Mouse (Mus musculus) retina, postnatal 7 days (tissue): ENCODE data around the gene Inava.
A peak's percentile ranks its signal among the peaks of the same experiment; 100 is the strongest.

Source experiments
- DNase-seq: peaks from one replicate; pipeline ENCODE4 v3.0.0-alpha.2; 2012; ENCODE audit warnings: low read depth, low spot score

The Inava gene

GRCm38 (mm10) chr1:136231596-136231995 lies 2.5 kb downstream of the Inava start:
- DNase-seq, result no peak

GRCm38 (mm10) chr1:136230201-136230600 lies 3.9 kb downstream of the Inava start:
- DNase-seq, result no peak

DNA sequence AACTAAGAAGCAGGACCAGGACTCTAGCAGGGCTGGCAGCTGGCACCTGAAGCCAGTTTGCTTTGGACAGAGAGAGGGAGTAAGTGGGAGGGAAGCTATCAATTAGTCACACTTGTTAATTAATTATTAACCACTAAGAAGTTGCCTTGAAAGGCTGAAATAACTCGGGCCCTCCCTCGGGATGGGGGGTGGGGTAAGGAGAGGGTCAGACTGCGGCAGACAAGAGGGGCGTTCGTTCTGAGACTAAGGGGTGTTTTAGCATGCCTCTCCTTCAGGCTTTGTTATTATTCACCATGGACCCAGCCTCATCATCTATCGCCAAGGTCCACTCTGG lies 5.1 kb downstream of the Inava start:
- no peak for DNase-seq

DNA sequence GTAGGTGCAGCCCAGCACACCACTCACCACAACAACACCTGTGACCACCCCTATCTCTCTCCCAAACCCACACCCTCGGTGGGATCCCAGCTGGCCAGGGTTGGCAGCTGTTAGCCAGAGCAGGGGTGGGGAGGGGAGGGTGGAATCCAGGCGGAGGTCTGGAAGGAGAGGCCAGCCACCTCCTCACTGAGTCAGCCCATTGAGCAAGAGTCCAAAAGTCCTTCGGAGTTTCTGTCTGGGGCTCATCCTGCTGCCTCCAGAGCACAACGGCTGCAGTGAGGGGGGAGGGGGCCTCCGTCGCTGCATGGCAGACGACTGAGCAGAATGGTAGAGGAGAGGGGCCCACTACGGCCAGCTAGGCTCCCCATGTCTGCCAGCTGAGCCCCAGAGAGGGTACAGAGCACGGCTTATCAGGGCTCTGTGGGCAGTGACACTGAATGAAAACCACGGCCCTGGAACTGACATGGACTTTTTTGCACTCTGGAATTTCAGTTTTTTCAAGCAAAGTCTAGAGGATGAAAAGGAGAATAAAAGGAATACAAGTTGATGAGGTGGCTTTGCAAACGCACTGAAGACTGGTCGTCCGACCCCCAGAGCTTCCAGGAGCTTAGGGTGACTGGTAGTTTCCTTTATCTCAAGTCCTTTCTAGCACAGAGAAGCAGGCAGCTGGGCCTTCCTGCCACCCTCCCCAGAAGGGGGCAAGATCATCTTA lies 5.6 kb downstream of the Inava start:
- DNase-seq, result no peak

DNA sequence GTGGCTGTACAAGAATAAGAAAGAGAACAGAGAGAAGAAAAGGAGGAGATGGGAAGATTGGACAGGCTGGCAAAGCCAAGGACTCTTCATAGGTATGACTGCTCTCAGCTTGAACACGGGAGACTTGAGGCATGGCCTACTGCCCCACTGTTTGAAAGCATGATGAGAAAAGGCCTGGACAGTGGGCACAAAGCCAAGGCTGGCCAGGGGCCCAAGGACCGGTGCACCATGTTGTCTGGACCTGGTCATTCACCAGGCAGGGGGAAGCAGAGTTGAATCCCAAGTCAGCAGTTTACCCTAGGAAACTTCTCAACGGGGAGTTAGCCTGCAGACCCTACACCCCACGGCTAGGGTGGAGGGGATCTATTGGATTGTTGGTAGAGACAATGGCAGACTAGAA lies 6.2 kb downstream of the Inava start:
- no peak for DNase-seq

DNA sequence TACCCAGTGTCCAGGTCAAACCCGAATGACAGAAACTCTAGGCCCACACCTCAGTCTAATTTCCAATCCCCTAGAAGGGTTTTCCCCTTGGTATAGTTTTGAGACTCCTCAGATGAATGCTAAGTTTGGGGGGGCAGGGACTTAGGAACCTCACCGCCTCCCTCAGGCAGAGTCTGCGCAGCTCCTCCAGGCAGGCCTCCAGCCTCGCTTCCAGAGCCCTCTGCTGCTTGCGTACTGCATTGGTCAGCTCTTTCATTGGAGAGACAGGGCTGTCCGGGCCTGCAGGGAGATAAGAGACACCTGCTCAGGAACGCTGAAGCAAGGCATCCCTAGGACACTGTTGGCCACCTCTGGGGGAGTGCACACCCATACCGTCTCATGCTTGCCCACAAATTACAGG lies 7.4 kb downstream of the Inava start:
- no peak for DNase-seq

GRCm38 (mm10) chr1:136225846-136226245 lies 8.2 kb downstream of the Inava start:
- no peak for DNase-seq

DNA sequence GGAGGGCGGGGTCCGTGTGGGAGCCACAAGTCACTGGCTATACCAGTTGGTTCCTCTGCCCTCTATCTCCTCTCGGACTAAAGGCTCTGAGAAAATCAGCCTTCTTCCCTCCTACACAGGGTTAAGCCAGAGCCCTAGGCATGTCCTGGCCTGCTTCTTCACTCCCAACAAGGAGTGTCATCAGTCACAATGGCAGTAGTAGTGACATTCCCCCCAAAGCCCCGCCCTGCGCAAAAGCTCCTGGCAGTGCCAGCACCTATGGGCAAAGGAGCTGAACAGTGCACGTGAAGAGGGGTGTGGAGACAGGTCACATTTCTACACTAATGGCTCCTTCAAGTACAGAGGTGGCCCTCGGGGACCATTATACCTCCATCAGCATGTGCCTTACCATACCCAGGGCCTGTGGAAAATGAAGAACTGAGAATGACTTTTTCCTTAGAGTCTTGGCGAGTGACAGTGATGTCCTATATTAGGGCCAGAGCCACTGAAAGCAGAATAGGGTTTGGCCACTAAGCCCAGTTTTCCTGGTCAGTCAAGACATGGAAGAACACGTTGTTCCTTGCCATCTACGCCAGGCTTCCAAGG lies 10.2 kb downstream of the Inava start:
- DNase-seq, result no peak

- no peak for DNase-seq
These were observed 11.7 kb downstream of the Inava start for GRCm38 (mm10) chr1:136222386-136222785.

DNA sequence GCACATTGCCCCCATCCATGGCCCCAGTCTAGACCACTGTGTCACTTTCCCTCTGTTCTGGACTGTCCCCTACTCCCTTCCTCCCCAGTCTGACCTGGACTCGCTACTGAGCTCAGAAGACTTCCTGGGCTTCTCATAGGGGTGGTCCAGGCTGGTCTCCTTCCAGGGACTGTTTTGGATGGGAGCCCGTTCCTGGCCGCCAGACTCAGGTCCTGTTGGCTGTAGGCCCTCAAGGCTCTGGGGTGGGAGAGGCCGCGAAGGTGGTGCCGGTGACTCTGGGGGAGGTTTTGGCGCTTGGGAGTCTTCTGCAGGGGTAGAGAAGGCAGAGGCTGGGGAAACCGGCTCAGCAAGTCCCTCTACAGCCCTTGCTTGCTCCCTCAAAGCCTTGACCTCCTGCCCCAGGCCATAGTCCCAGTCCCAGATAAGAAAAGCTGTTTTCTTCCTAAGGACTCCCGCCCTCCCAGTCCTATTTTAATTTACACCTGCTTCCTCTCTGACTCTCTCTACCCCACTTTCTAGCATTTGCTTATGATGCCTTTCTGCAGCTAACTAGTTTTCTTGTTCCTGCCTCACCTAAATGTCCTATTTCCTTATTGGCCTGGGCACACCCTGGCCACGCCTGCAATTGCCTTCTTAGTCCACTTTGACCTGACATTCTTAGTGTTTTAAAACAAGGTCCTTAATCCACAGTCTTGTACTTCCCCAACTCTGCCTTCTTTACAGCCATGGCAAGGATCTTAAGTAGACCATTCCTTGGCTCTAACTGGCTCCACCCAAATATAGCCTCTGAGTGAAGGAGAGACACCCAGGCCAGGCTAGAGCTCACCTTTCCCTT lies 13.8 kb downstream of the Inava start:
- no peak for DNase-seq

DNA sequence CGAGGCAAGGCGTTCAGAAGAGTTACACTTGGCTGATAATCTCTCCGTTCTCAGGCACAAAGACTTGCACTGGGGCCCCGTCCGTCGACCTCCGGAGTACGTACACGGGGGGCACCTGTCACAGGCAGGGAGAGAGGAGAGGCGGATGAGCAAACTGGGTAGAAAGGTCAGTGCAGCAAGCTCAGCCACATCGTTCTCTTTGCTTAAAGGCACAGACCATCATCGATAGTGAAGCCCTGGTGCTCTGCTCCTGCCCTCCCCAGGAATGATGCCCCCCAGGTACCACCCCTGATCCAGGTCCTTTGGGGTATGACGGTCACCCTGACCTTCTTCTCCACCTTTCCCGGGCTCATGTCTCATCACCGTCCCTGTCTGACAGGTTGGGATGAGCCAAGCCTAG lies 19.8 kb downstream of the Inava start:
- DNase-seq, result no peak

DNA sequence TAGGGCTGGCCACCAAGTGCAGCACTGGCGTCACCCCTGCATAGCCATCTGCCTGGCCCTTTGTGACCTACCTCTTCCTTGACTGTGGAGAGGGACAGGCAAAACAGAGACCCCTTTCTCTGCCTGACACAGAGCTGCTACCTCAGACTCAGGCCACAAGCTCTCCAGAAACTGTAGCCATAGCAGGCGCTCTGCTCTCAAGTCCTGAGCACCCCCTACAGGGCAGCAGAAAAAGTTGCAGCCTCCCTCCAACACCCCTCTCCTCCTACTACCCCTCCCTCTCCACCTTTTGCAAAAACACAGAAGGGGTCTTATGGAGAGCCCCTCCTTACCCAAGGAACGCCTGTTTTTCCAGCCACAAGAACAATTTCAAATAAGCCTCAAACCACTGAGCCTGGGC lies 21.3 kb downstream of the Inava start, which contains the start of gene Mroh3:
Gene Mroh3 (minus strand): TSS at position 26 of the 400 bp plus-strand sequence.
- no peak for DNase-seq

GRCm38 (mm10) chr1:136190033-136190432 lies 44.0 kb downstream of the Inava start:
- no peak for DNase-seq

GRCm38 (mm10) chr1:136179511-136180001 lies 54.5 kb downstream of the Inava start:
- DNase-seq, result no peak

GRCm38 (mm10) chr1:136178741-136179140 lies 55.3 kb downstream of the Inava start:
- DNase-seq, result no peak

DNA sequence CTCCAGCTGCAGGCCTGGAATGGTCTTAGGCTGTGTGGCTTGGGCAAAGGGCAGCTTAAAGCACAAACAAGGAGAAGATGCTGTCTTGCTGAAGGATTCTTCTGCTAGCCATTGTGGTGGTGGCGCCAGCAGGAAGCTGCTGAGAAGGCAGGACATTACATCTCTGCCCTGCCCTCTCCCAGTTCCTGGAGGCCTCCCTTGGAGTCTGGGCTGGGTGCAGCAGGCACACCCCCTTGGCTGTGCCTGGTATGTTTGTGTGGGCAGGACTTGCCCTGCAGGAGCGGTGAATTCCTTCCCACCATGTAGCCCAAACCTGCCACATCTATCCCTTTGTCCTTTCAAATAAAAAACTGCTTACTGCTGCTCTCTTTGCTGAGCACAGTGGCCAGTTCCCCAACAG lies 57.0 kb downstream of the Inava start:
- DNase-seq, result no peak

DNA sequence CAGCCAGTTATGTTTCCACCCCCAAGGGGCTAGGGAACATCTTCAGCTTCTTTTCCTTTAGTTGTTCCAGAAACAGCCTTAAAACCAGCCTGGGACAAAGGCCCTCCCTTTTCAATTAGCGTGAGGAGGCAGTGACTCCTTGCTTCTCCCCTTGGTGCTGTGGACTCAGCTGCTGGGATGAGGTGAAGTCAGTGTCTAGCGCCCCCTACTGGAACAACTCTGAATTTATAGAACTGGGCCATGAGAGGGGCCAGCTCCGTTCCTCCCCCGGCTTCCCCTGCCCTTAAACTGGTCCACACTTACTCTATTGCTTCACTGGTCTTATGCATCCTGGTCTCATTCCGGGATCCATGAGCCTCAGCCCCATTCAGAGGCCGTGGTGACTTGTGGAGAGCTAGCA lies 58.9 kb downstream of the Inava start:
- DNase-seq, result no peak

DNA sequence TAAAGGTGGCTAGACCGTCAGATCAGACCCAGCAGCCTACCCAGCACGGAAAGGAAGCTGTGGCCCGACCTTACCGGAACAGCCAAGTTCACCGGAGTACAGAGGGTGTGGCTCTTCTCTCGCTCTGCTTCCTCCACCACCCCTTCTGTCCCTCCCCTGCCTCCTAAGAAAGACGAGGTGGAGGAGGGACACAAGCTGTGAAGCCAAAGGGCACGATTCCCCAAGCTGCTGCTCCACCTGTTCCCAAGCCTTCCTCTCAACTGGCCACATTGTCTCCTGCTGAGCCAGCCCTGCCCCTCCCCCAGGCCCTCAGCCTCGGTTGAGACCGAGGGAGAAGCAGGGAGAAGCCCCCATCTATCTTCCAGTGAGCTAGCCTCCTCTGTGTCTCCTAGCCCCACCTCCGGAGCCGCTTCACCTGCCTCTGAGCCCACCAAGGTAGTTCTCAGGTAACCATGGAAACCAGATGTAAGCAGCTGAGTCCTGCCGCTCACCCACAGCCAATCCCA lies 59.9 kb downstream of the Inava start:
- DNase-seq, result no peak

- no peak for DNase-seq
These were observed 61.4 kb downstream of the Inava start for GRCm38 (mm10) chr1:136172696-136173095.

DNA sequence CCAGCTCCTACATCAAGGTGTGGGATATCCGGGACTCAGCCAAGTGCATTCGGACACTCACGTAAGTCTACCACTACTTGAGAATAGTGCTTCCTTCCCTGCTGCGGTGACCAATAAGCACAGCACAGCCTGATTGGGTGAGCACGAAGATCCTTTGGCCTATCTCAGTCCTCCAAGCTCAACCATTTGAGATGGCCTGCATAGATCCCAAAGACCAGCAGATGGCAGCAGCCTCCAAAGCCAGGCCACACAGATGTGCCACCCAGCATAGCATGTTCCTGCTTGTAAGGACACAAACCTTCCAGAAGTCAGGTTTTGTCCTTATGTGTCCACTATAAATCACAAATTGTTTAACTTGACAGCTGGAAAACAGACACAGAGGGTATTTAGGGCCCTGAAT lies 64.0 kb downstream of the Inava start:
- DNase-seq, result peak; percentile 83

- no peak for DNase-seq
These were observed 66.4 kb downstream of the Inava start for GRCm38 (mm10) chr1:136167657-136168056.

DNA sequence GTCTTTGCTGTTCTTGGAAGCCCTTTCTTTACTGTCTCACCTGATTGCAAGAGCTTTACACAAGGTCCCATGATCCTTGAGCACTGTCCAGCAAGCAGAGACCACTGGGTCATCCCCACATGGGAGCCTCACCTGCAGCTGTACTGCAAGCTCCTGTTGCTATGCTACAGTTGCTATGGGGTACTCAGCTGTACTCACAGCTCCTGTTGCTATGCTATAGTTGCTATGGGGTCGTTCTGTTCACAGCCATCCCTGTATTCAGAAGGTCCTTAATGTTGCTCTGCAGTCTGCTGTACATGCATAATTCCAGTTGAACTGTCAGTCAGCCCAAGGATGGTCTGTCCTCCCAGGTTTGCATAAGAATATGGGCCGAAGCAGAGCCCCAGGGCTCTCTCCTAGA lies 68.6 kb downstream of the Inava start:
- no peak for DNase-seq
